Mouse (Mus musculus) B cell, adult 2 months (primary cell): Measurements from ENCODE around the gene Lama1.

Experiments
- DNase-seq, 2 experiments: peaks; one replicate each; pipeline ENCODE4 v3.0.0; 2022

The Lama1 gene

DNA sequence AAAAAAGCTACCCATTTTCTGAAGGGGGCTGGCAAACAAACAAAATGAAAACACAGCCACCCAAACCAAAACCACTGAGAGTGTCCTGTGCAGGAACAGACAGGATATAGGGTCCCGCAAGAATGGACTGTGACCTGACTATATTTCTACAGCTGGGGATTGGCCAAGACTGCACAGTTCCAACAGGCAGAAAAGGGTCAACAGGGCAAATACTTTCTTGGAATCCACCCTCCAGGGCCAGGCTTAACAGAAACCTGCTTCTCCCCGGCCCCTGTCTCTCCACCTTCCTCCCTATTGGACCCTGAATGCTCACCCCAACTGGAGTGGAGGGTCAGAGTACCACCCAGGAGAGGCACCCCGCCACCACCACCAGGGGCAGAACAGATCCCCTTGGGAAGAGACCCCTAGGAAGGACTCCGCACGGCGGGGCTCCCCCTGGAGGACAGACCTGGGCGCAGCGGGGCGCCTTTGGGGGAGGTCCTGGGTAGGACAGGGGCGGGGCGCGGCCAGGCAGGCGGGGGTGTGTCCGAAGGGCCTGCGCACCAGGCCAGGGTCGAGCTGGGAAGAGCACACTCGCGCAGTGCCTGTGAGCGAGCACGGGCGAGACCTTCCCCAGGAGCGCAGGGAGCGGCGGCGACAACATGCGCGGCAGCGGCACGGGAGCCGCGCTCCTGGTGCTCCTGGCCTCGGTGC lies at the start of gene Lama1:
Gene Lama1 (plus strand): TSS at position 566 of the 693 bp plus-strand sequence.
- DNase-seq, result no peak

DNA sequence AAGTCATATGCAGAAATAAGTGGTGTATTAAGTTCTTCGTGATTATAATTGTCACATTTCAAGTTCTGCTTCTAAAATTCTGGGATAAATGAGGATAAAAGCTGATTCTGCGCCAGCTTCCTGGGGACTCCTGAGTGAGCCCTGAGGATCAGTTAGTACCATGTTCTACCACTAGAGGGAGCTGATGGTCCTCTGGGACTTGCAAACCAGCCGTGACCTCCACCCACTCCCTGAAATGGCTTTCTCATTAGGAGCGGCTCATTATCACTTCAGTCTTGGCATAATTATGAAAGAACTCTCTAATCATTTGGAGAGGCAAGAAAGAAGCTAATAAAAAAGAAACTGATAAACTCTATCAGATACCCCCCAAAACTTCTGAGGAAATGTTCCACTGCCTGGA lies 45.6 kb upstream of the Lama1 start:
- peak; percentile 2 to 15 for DNase-seq

DNA sequence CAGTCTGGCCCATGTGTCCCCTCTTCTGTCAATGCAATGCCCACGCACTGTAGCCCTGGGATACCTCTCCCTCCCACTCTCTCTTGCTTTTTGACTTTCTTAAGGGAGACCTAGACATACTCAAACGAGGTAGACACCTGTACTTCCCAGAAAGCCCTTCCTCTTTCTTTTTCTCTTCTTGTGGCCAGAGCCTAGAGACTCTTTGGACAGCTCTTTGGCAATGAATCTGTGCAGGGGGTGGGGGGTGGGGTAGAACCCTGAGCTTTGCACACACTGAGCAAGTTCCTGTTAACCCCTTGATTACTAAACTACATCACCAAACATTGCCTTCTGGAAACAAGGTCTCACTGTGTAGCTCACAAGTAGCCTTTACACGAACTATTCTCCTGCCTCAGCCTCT lies 32.8 kb upstream of the Lama1 start:
- no peak for DNase-seq

DNA sequence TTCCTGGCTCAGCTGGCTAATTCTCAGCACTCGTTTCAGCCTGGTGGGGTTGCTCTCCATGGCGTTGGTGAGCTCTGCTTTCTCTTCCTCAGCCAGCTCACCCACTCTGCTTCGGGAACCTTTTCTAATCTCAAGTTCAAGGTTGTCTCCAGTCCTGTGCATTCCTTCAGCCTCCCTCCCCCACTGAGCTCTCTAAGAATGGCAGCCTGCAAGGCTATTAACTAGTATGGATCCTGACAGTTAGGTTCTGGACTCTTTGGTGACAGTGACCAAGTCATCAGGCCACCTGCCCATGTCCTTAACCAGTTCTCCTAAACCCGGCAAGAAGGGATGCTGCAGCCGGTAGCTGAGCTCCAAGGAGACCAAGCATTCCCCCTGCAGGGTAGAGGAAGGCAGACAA lies 30.1 kb upstream of the Lama1 start:
- no peak for DNase-seq

DNA sequence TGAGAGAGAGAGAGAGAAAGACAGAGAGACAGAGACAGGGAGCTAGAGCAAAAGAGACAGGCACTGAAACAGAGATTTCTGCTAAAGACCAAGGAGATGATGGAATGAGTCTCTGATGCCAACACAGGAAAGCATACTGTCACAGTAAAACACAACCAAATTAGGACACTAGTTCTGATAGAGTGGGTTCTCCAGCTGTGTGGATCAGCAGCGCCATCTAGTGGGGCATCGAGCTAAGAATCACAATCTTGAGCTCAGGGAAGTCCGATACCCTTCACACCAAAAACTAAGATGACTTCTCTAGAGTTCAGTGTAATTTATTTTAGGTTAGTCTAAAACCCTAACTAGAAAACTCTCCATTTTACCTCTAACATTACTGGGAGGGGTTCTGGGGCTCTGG lies 29.1 kb upstream of the Lama1 start:
- DNase-seq, result no peak

DNA sequence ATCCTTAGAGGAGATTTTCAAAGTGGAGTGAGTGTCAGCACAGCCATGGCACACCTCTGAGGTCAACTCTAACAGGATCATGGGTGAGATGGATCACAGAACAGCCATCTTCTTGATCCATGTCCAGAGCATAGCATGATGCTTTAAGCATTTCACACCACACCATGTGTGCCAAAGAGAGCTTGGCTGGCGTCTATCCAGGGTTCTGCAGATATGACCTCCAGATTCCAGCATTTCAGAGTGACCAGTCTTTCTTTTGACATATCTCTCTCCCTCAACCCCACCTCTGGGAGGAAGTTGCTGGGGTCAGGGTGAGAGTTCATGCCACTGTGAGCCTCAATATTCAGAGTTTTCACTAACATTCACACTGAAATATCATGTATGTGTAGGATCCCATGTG lies 18.5 kb upstream of the Lama1 start:
- no peak for DNase-seq

DNA sequence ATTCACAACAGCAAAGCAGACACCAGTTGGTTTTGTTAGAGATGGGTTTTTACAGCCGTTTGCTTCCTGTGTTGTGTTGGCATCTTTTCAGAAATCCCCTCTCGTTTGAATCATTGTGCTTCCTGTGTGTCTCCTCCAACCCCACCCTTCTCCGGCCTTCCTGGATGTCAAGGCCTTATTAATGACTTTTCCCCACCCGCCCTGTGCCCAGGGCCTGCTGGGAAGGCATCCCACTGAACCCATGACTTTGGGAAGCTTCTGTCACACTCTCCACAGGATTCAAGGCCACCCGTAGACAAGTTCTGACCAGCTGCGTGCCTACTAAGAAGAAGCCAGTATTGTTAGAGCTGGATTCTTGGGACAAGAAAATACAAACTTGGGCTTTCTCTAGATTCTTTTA lies 16.0 kb upstream of the Lama1 start:
- no peak for DNase-seq

DNA sequence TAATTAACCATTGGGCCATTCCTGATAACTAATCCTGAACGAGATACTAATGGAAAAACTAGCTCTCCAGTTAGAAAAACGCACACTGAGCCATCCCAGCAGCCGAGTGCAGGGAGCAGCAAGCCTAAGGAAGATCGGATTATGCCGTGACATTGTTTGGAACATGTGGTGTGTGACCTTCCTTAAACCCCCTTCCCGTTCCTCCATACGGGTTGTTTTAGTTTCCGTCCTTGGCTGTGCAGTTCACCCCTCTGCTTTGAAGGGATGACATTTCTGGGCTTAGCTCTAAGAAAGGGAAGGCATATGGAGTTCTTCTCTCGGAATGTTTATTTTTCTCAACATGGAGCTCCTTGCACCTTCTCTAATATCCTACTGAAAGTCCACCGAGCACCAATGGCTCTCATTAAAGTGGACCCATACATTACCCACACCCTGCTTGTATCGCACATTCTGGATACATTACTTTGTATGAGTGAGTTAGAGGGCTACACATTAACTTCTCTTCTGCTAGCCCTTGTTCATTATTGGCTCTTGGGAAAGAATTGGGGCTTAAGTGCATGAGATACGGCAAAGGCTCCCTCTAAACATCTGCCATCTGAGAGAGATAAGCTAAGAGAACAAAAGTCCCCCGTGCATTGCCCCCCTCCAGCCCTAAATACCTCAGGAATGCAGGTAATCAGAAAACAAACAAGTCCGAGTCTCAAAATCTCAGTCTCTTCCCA lies 11.9 kb upstream of the Lama1 start:
- no peak for DNase-seq

DNA sequence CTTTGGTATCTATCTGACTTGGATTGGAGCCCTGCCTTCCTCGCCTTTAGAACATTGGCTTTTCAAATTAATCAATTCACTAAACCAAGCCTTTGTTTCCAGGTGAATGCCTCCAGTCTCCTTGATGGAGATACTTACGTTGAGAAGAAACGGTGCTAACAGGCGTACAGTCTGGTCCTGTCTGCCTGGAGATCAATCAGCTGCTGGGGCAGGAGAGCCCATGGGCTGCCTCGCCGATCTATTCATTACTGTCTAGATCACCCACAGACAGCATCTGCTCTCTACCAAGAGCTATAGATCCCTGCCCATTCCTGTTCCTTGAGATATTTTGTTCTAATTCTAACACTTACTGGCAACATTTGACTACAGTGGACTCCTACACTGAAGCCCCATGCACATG lies 9.6 kb upstream of the Lama1 start:
- DNase-seq, result no peak

DNA sequence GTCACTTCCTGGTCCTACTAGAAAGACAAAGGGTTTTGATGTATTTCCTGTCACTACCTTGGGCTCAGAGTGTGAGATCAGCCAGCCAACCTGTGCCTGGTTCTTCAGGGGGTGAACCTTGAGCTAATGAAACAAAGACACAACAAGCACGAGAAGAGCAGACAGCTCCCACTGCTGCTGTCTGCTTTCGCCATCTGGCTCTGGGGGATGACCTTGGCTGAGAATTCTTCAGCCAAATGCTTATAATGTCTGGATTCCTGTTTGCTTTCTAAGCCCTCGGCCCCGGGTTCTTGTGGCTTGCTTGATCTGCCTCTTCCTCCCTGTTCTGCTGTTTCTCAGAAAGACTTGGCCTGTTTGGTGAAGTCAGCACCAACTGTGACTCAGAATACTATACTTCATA lies 6.4 kb upstream of the Lama1 start:
- no peak for DNase-seq

DNA sequence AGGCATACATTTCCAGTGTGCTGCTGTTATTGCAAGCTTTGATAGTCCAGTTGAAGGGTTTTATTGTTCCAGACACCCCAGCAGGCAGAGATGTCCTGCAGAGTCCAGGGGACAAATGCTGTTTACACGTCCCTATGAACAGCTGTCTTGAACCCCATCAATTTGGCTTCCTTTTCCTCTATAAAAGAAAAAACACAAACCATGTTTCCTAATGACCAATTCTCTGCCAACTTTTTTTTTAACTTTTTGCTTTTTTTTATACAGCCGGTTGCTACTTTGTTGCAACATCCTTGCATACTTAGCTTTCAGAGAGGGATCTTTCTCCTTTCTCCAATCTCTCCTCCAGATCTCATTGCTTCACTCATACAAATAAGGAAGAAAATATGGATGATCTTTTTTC lies 4.4 kb upstream of the Lama1 start:
- no peak for DNase-seq

DNA sequence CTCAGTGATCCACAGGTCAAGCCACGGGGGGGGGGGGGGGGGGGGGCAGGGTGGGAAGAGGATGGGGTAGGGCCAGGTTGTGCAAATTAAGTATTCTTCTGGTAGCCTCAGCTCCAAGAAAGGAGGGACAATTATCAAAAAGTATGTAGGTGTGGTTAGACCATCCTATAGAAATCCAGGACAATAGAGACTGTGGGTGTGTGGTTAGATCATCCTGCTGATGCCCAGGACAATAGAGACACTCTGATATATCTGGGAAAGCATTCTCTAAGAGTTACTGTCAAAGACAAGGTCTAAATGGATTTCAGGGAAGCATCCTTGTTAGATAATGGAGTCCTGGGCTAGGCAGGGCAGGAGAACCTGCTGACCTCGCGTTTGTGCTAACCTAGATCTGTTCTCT lies 3.2 kb upstream of the Lama1 start:
- no peak for DNase-seq

DNA sequence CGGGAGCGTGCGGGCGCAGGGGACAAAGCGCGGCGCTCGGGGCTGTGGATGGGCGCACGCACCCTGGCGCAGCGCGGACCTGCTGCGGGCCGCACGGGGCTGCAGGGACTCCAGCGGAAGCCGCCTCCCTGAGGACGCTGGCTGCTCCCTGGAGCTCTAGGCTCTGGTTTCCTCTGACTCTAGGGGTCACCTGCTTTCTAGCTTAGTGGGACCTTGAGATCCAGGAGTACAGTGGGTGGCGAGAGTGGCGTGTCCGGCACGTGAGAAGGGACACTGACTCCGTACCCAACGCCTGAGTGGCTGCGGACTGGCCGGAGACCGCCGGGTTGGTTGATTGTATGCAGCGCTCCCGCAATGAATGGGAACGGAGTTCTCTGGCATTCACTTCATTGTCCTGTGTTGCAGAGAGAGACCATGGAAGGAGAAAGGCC lies 417 bp downstream of the Lama1 start:
- DNase-seq, result no peak

DNA sequence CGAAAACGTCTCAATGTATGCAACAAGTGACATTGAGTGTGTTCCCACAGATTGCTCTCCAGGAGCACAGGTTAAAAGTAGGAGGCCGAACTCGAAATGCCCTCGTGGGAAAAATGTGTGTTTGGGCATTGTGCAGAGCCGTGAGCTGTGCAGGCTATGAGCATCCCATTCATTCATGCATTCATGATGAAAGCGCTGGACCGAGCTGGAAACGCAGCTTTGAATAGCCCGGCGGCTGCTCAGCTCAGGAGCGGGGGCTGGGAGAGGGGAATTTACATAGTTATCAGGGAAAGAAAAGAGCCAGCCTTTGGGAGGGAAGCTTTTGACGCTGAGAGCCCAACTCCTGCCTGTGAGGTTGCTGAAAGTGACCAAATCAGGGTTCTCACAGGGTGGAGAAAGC lies 1.2 kb downstream of the Lama1 start:
- no peak for DNase-seq

DNA sequence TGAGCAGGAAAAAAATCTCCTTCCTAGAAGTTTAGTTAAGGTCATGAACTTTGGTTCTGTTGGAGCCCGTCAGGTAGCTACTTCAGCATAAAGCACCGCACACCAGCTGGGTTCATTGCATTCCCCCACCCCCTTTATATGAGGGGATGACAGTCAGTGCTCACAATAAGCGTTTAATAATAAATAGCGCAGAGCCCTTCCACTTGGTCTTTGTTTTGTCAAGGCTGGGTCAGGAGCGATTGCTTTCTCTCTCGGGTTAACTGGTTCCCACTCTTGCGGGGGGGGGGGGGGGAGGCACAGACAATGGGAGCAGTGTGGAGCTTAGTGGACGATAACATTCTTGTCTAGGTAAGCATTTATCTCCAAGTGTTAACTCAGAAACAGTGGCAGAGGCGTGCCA lies 4.7 kb downstream of the Lama1 start:
- no peak for DNase-seq

DNA sequence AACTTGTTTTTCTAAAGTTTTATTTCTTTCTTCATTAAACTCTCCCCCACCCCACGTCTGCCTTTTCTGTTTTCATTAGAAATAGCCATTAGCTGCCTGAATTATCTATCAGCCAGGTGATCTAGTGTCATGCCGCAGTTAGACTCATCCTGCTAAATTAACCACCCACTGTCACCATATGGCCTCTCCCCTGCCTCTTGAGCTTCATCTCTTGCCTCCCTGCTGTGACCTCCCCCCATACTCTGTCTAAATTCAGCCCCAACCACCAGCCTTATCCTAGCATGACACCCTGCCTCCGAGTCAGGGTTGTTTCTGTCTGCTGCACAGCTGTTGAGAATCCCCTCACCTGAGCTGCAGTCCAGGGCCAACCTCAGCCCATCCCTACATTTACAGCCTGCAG lies 5.9 kb downstream of the Lama1 start:
- no peak for DNase-seq

DNA sequence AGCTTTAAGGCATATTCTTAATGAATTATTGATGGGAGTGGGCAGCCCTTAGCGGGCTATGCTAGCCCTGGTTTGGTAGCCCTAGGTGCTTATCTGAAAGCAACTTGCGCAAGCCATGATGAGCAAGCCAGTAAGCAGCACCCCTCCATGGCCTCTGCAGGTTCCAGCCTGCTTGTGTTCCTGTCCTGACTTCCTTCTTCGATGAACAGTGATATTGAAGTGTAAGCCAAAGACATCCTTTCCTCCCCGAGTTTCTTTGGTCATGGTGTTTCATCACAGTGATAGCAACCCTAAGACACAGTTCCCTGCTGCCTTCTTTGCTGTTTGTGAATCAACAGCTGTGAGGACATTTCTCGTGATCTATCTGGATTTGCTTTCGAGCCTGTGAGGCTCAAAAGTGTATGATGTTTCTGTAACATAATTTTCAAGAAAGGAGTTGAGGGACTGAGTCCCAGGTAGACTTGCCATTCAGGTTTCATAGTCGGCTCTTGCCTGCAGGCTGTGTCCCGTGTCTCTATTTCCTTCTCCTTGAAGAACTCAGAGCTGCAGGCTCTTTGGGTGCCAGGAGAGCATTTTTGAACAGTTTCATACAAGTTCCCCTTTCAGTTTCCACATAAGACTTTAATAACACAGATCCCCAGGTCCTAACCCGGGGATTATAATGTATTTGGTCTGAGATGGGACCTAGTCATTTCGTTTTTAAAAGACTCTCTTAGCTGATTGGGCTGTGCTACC lies 8.1 kb downstream of the Lama1 start:
- DNase-seq, result no peak

DNA sequence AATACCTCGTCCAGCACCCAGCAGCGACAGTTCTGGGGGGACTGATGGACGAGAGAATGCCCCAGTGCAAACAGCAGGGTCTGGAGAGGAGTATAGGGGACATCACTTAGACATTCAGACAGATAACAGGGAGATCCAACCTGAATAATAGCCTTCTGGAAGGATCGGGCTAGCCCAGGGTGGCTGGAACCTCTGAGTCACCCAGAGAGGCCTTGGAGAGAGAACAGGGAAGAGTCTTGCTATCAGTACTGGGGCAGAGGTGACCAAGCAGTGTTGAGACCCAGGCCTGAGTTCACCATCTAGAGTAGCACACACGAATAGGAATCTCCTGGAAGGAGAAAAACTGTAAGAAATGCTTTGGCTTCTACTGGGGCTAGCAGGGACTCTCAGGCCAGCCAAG lies 9.3 kb downstream of the Lama1 start:
- DNase-seq, result no peak

DNA sequence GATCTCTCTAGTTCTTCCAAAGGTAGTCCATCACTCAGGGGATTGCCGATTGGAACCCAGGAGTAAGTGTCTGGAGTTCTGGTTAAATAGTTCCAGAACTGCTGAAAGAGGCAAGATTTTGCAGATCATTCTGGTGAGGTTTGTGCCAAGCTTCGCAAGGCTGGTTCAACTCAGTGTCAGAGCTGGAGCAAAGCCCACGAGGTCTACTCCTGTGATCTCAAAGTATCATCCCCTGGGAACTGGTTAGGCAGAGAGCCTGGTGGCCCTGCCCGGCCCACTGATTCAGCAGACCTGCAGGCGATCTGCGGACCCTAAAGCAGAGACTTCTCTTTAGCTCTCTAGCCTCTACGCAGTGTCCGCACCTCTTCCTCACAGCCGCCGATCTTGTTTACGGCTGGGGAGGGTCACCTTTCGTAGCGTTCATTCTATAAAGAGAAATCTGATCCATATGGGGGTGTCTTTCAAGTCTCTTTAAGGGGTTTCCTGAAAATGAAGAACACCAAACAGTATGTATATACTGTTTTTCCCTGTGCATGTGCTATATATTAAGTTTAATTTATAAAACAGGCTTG lies 10.8 kb downstream of the Lama1 start:
- no peak for DNase-seq

DNA sequence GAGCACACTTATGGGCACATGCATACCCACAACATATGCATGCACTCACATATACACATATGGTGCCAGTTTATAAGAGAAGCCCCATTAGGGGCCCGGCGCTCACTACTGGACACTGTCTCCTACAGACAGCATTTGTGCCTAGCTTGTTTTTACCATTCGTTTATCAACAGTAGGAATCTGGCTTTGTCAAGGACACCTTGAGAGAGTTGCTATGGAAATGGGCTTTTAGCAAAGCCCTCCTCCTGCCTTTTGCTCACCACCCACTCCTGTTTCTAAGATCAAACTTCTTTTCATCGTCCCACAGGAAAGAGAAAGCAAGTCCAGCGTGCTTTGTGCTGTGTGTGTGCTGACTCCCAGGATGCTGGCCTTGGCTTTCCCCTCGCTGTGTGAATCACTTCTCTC lies 13.3 kb downstream of the Lama1 start:
- no peak for DNase-seq

DNA sequence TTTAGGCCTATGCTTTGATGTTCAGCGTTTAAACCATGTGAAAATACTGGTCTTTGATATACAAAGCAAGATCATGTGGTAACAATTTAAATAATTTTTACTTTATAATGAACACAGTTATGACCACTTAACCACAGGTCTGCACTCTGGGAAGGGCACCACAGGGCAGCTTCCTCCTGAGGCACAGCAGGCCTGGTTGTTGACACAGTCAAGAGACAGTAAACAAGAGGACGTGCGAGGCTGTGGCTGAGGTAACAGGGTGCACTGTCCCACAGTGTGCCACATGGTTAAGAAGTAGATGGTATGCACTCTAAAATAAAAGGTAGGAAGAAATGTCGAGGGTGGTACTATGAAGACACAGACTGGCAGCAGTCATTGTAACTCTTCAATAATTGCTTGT lies 14.3 kb downstream of the Lama1 start:
- no peak for DNase-seq

DNA sequence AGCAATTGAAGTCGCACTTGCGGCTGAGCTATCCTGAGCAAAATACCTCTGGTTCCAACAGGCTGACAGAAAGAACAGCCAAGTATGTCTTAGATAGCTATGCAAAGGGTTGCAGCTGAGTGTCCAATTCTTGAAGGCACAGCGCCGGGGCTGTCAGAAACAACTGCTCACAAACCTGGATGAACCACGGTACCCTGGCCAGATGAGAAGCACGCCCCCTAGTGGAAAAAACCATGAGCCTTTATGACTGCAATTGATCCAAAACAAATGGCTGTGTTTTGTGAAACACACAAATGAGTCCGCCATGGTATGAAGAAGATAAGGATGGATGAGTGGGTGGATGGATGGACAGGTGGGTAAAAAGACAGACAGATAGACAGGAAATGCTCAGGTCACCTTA lies 15.9 kb downstream of the Lama1 start:
- no peak for DNase-seq

DNA sequence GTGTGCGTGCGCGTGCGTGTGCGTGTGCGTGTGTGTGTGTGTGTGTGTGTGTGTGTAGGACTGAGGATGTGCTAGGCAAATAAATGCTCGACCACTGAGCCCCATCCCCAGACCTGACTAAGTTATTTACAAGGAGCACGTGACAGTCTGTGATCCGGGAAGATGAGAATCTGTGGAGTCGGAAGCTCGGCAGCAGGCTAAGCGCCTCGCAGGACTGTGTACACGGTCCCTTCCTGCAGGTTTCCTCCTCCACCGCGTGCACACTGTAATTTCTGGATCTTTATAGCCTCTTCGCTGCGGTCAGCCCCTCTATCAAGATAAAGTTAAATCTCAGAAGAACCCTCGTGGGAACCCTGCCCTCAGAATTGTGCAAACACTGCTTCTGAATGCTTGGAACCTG lies 18.4 kb downstream of the Lama1 start:
- no peak for DNase-seq

DNA sequence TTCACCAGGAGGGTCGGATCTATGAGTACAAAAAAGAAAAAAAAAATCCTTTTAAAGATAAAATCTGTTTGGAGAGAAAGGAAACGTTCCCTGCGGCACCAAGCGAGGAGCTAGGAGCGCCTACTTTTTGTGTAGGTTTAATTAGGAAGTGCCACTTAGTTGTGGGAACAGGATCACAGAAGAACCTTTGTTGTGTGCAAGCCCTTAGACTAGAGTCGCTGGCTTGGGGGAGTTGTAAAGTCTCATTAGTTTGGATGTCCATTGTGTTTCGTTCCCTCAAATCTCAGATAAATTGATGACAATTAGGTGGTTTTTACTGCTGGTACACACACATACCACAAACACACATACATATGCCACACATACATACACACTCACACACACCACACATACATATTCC lies 25.0 kb downstream of the Lama1 start:
- no peak for DNase-seq
